Mouse (Mus musculus) testis, adult 2 months (tissue): ENCODE results near the gene Aldoc. TPM values are rescaled to one million over a fixed set of nuclear protein-coding genes. Genes with fewer than 3 reads are reported as not detected.
"Not testable (repeated sequence)": the region's sequence is repeated elsewhere in the genome, so short reads cannot be mapped to it uniquely, and the experiment has no call there.

Experiments
- H3K27ac ChIP-seq: fragments of 200-500 bp; 2 replicates; pipeline ENCODE4 v1.5.1; 2012; ENCODE audit warnings: low read depth, low read length; ENCODE audit not compliant: control insufficient read depth, insufficient read depth
- H3K27me3 ChIP-seq: fragments of 200-500 bp; 2 replicates; pipeline ENCODE4 v1.6.1; 2012; ENCODE audit warnings: mild to moderate bottlenecking, low read length, moderate library complexity; ENCODE audit not compliant: control insufficient read depth, insufficient read depth
- H3K36me3 ChIP-seq: fragments of 200-500 bp; 2 replicates; pipeline ENCODE4 v1.6.1; 2012; ENCODE audit warnings: mild to moderate bottlenecking, low read length; ENCODE audit not compliant: control insufficient read depth, insufficient read depth
- H3K4me1 ChIP-seq: fragments of 200-500 bp; 2 replicates; pipeline ENCODE4 v1.6.1; 2012; ENCODE audit warnings: low read length; ENCODE audit not compliant: control insufficient read depth, insufficient read depth
- H3K4me3 ChIP-seq: fragments of 200-500 bp; 2 replicates; pipeline ENCODE4 v1.5.1; 2012; ENCODE audit warnings: low read depth, mild to moderate bottlenecking, low read length, moderate library complexity, mixed read lengths; ENCODE audit not compliant: control insufficient read depth
- CTCF ChIP-seq: fragments of 200-500 bp; IDR thresholded peaks from 2 replicates; pipeline ENCODE4 v1.5.1; 2012; ENCODE audit warnings: low read depth, mild to moderate bottlenecking, inconsistent platforms, low read length, moderate library complexity; ENCODE audit not compliant: control insufficient read depth, insufficient read depth, insufficient replicate concordance
- POLR2A ChIP-seq: fragments of 200-500 bp; IDR thresholded peaks from 2 replicates; pipeline ENCODE4 v1.6.1; 2012; ENCODE audit warnings: low read depth, mild to moderate bottlenecking, inconsistent platforms, low read length, moderate library complexity; ENCODE audit not compliant: control insufficient read depth
- polyA plus RNA-seq: library from polyadenylated mRNA; depleted of rRNA; stranded (reverse); fragments of >200 nt; gene quantifications from 2 replicates; pipeline ENCODE4 v1.2.3, GENCODE M21; 2012; rRNA removed

Gene Aldoc
- 5.8 and 7.4 TPM in 2 replicates for polyA plus RNA-seq

DNA sequence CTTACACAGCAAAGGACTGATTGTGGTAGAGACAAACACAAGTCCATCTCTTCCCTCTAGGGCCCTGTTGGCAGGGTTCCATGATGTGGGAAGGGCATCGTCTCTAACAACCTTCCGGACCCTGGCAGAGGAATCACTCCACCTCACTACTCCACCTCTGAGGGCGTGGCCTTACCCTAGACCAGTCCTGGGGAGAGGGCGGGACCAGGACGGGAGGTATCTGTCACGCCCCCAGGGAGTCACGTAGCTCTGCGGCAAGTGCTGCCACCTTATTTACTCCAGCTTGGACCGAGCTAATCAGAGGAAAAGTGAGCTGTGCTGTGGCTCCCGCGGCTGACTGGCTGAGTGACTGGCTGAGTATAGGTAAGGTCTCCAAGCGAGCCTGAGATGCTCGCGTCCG, at the start of gene Aldoc:
Gene Aldoc (plus strand): TSS at position 109 of the 400 bp plus-strand sequence.
- no peak for TF ChIP-seq CTCF
- TF ChIP-seq POLR2A = peak; percentile 32; the same call in 1 of the 2 replicates
- Histone ChIP-seq H3K27ac (peak within 1 kb of the TSS; percentile 33; the same call in 1 of the 2 replicates), H3K4me1 (peaks cover 2% of the 10 kb centered on the region; the same call in 1 of the 2 replicates), H3K36me3 (peaks cover 4% of the 10 kb centered on the region), H3K4me3 (peak within 1 kb of the TSS; percentile 26), H3K27me3 (no peaks in the 10 kb centered on the region)

DNA sequence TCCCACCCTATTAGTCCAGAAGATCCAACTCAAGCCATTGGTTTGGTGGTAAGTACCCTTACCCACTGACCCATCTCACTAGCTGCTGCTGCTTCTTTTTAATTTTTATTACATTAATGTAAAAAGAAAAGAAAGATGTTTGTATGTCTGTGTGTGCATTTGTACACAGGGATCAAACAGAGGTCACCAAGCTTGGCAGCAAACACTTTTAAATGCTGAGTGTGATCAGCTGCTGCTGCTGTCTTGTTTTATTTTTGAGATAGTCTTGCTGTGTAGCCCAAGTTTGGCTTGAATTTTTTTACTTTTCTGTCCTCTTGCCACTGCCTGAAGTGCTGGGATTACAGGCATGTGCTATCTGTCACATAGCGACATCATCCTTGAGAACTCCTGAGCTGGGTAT, 47.2 kb upstream of the Aldoc start:
- TF ChIP-seq POLR2A = no peak
- no peak for TF ChIP-seq CTCF
- no peak overlapping the region; the same call in 1 of the 2 replicates for H3K4me3 ChIP-seq
- peaks cover 12% of the 10 kb centered on the region for H3K36me3 ChIP-seq
- H3K4me1 ChIP-seq = no peaks in the 10 kb centered on the region
- H3K27me3 ChIP-seq = no peaks in the 10 kb centered on the region
- H3K27ac ChIP-seq = no peak overlapping the region

DNA sequence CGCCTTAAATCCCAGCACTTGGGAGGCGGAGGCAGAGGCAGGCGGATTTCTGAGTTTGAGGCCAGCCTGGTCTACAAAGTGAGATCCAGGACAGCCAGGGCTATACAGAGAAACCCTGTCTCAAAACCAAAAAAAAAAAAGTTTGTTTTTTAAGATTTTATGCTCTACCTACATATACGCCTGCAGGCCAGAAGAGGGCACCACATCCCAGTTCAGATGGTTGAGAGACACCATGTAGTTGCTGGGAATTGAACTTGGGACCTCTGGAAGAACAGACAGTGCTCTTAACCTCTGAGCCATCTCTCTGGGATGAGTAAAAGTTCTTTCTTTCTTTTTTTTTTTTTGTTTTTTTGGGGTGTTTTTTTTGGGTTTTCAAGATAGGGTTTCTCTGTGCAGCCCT, 46.6 kb upstream of the Aldoc start:
- not testable (repeated sequence) for H3K4me1 ChIP-seq, H3K4me3 ChIP-seq, H3K27me3 ChIP-seq, H3K27ac ChIP-seq
- H3K36me3 ChIP-seq = peaks cover 13% of the 10 kb centered on the region

DNA sequence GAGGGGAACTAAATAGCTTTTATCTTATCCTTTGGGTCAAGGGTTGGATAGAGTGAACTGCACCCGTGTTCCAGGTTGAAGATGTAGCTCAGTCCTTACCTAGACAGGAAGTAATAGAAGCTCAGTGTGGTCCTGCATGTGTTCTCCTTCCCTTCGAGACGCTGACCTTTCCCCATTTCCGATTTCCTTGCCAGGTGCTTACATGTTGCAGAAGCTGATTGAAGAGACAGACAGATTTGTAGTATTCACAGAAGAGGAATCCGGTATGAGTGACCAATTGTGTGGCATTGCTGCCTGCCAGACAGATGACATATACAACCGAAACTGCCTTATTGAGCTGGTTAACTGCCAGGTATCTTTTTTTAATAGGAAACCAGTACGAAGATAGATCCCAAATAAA, 43.9 kb upstream of the Aldoc start:
- H3K36me3 ChIP-seq = peaks cover 7% of the 10 kb centered on the region

DNA sequence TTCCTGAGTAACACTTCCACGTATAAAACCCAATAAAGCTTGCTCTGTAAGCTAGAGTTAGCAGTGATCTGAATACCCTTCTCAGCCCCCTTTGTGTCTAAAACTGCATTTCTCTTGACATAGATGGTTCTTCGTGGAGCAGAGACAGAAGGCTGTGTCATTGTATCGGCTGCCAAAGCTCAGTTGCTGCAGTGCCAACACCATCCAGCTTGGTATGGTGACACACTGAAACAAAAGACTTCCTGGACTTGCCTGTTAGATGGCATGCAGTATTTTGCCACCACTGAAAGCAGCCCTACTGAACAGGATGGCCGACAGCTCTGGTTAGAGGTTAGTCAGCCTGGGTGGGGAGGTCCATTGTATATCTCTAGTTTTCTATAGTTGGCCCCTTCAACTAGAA, 43.2 kb upstream of the Aldoc start:
- Histone ChIP-seq H3K4me3 (no peak overlapping the region), H3K36me3 (peaks cover 9% of the 10 kb centered on the region), H3K27me3 (no peaks in the 10 kb centered on the region), H3K4me1 (no peaks in the 10 kb centered on the region), H3K27ac (no peak overlapping the region)
- TF ChIP-seq POLR2A (no peak), CTCF (no peak)

More for the DNA sequence above, 43.9 kb upstream of the Aldoc start:
- Histone ChIP-seq H3K4me3 (no peak overlapping the region), H3K27me3 (no peaks in the 10 kb centered on the region), H3K27ac (no peak overlapping the region), H3K4me1 (no peaks in the 10 kb centered on the region)
- TF ChIP-seq POLR2A (no peak), CTCF (no peak)

DNA sequence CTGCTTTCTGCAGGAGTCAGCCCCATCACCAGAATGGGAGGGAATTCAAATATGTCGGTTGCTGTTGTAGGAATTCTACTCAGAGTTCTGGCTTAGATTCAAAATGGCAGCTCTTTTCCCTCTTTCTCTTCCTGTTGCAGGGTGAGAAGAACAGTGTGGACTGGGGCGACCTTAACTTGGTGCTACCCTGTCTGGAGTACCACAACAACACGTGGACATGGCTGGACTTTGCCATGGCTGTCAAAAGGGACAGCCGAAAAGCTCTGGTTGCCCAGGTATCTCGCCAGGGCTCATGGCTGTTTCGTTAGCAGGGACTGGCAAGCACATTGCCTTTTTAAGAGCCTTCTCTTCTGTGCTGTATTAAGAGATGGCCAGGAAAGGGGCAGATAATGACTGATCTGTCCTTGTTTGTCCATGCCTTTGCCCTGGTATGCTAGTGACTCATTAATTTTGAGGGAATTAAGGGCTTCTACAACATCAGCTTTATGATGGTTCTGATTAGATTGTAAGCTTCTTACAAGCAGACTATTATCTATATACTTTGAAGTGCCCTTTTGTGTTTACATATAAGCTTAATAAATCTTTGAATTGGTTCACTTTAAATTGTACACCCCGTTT, 33.5 kb upstream of the Aldoc start:
- no peaks in the 10 kb centered on the region for H3K27me3 ChIP-seq
- H3K36me3 ChIP-seq = peaks cover 12% of the 10 kb centered on the region
- no peak overlapping the region for H3K4me3 ChIP-seq
- TF ChIP-seq CTCF = no peak
- H3K4me1 ChIP-seq = no peaks in the 10 kb centered on the region
- no peak overlapping the region for H3K27ac ChIP-seq

DNA sequence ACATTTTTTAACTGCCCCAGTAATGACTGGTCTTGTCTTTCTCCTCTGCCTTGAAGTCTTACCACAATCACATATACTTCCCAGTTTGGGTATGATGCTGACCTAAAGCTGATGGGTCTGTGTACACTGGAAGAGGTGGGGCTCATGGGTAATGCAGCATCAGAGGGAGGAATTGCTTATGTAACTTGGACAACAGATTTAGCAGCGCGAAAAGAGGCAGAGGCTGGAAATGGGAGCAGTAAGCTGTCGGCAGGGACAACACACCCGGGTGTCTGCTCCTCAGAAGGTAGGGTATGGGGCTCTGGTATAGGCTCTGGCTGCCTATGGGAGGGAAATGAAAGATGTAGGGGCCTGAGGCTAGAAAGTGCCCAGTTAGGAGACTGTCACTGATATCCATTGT, 32.1 kb upstream of the Aldoc start, which contains the start of gene BC030499:
Gene BC030499 (plus strand): TSS at position 188 of the 400 bp plus-strand sequence.
- Histone ChIP-seq H3K4me3 (no peak within 1 kb of the TSS), H3K27ac (no peak within 1 kb of the TSS), H3K27me3 (no peaks in the 10 kb centered on the region), H3K36me3 (peaks cover 6% of the 10 kb centered on the region), H3K4me1 (no peaks in the 10 kb centered on the region)
- no peak for TF ChIP-seq CTCF
- TF ChIP-seq POLR2A = peak; percentile 39; the same call in 1 of the 2 replicates
